Mouse (Mus musculus): ENCODE data around the gene Rtl5.

GRCm38 (mm10) chrX:102053371-102053770, 17.7 kb downstream of the Rtl5 start:
- TF ChIP-seq POLR2A (IDR thresholded peaks at IDR 0.05; ENCODE audit: low read depth, low read length) (no peak), CTCF (conservative IDR thresholded peaks at IDR 0.05; ENCODE audit: insufficient read depth, insufficient read length, low read depth, low read length) (no peak)

Measured in kidney, adult 2 months (tissue).